Mouse (Mus musculus) pancreas, adult 10 weeks (tissue): ENCODE measurements around the gene Bcam. TPM values are rescaled to one million over a fixed set of nuclear protein-coding genes. Genes with fewer than 3 reads are reported as not detected.

Source experiments
- polyA plus RNA-seq: library from polyadenylated mRNA; stranded (reverse); fragments of 350-450 nt; fragmentation: Illumina TruSeq; extraction: RNeasy Lipid Tissue Mini Kit (QIAGEN cat#74804); gene quantifications from one replicate; pipeline ENCODE4 v1.2.3, GENCODE M21; 2015; ENCODE audit warnings: low read depth, low replicate concordance; ENCODE audit not compliant: insufficient read depth

Gene Bcam
- 37.8 TPM for polyA plus RNA-seq

GRCm38 (mm10) chr7:19770984-19771391 lies at the start of gene Bcam:
Gene Bcam (minus strand): TSS chr7:19771016.

GRCm38 (mm10) chr7:19796697-19797588 lies 26.1 kb upstream of the Bcam start, which contains the start of gene Cblc:
Gene Cblc (minus strand): TSS chr7:19796809.

DNA sequence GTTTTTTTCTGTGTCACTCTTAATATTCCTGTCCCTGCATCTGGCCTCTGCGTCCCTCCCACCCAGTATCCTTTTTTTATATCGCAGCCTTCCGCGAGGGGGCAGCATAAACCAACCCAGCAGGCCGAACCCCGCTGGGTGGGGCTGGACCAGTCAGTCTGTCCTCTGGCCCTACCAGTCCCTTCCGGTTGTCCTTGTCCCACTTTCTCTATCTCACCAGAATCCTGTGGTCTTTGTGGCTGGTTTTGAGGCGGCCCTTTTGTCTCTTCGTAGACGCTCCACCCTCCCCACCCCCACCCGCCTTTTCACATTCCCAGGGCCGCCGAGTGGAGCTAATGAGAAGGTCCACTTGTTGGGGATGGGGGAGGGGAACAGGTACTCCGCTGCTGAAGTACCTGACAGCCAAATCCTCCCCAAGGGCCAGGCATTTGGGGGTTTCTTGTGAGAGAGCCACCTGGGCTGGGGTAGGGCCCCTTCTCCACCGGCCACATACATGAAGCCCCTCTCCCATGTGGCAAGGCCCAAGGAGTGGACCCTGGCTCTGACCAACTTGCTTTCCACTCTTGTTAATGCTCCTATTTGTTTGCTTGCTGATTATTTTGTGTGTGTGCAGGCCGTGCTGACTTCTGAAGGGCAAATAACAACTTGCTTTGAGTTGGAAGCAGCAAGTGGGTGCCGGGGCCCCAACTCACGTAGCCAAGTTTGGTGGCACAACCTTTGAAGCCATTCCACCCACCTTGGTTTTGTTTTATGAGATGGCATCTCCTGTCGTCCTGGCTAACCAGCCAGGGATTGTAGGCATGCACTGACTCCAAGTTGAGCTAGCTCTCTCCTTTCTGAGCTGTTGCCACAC lies 20.4 kb downstream of the Bcam start, which contains the start of gene Nectin2:
Gene Nectin2, minus strand, starts transcription at position 267 of the 853 bp plus-strand sequence.

DNA sequence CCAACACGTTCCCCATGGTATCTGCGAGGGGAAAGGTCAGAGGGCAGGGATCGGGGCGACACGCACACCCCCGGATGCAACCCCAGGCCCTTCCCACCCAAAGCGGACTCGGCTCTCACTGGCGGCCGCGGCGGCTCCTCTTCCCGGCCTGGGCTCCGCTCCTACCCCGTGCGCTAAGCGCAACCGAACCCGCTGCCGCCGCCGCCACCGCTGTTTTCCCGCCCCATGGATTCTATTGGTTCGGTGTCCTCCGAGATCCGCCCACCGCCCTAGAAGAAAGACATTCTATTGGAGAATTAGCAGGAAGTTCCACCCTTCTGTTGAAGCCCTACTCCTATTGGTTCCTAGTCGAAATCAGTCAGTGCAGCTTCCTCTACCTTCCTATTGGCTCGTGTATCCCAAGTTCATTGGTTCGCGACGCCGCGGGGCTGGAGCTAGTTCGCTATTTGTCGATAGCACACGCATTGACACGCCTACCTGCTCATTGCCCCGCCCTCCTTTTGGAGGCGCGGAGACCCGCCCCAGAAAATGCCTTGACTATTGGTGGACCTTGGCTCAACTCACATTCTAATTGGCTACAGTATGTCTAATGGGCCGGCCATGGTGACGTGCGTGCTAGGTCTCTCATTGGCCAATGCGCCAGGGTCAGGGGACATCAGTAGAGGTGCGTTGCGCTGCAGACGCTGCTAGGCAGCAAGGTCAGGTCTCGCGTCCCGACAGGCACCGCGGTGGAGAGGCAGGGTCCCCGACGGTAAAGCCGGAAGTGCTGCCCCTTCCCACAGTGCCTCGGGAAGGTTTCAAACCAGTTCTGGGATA lies 55.4 kb downstream of the Bcam start, which contains the start of gene Tomm40:
Gene Tomm40, minus strand, starts transcription at position 200 of the 816 bp plus-strand sequence.

Other genes with a start within 250 kb of the Bcam start
- gene Ppp1r37, start 207.9 kb downstream of the Bcam start, polyA plus RNA-seq, result 31.9 TPM
- gene Zfp296, start 193.7 kb downstream of the Bcam start, polyA plus RNA-seq, result not detected
- gene Gemin7, start 193.4 kb downstream of the Bcam start, polyA plus RNA-seq, result 23.7 TPM
- gene Clasrp, start 166.5 kb downstream of the Bcam start, polyA plus RNA-seq, result 22.2 TPM
- 4.5 TPM for gene Relb, start 141.6 kb downstream of the Bcam start, polyA plus RNA-seq
- 22.6 TPM for gene Clptm1, start 106.0 kb downstream of the Bcam start, polyA plus RNA-seq
- not detected for gene Apoc2, start 93.1 kb downstream of the Bcam start, polyA plus RNA-seq
- gene Gm44805, start 89.6 kb downstream of the Bcam start, polyA plus RNA-seq, result not detected
- gene Apoc4, start 89.5 kb downstream of the Bcam start, polyA plus RNA-seq, result not detected
- gene Apoc1, start 78.4 kb downstream of the Bcam start, polyA plus RNA-seq, result 15.3 TPM
- gene Apoe, start 71.8 kb downstream of the Bcam start, polyA plus RNA-seq, result 298 TPM
- gene Tomm40, start 55.6 kb downstream of the Bcam start, polyA plus RNA-seq, result 10.2 TPM
- gene Nectin2, start 20.5 kb downstream of the Bcam start, polyA plus RNA-seq, result 7.7 TPM
- gene Cblc, start 25.8 kb upstream of the Bcam start, polyA plus RNA-seq, result 4.5 TPM
- gene Bcl3, start 51.8 kb upstream of the Bcam start, polyA plus RNA-seq, result 11.1 TPM
- not detected for gene Gm19345, start 81.0 kb upstream of the Bcam start, polyA plus RNA-seq
- not detected for gene Ceacam16, start 90.3 kb upstream of the Bcam start, polyA plus RNA-seq
- gene Ceacam19, start 116.9 kb upstream of the Bcam start, polyA plus RNA-seq, result not detected
- 5.6 TPM for gene Pvr, start 150.1 kb upstream of the Bcam start, polyA plus RNA-seq
- 0.96 TPM for gene Igsf23, start 179.7 kb upstream of the Bcam start, polyA plus RNA-seq
- not detected for gene Ceacam20, start 194.4 kb upstream of the Bcam start, polyA plus RNA-seq
- gene Nlrp9b, start 220.4 kb upstream of the Bcam start, polyA plus RNA-seq, result 0.39 TPM